Mouse (Mus musculus) embryonic facial prominence, embryonic 11.5 days (tissue): ENCODE data around the gene Edem2. TPM values are rescaled to one million over a fixed set of nuclear protein-coding genes. Genes with fewer than 3 reads are reported as not detected.
A peak's percentile ranks its signal among the peaks of the same experiment; 100 is the strongest.

Experiments used
- ATAC-seq: fragments of 200-750 bp; cut with Nextera tagmentation; replicated peaks from 2 replicates; pipeline ENCODE4 v1.8.0; 2017; ENCODE audit warnings: low read depth; ENCODE audit not compliant: insufficient number of reproducible peaks, low FRiP score, low TSS enrichment
- DNase-seq: peaks from one replicate; pipeline ENCODE4 v3.0.0-alpha.2; 2015; ENCODE audit warnings: low spot score
- H3K27ac ChIP-seq: fragments of 300-500 bp; sonication (generic); replicated peaks from 2 replicates; pipeline ENCODE4 v1.5.1; 2014; ENCODE audit warnings: mild to moderate bottlenecking, low read depth, low read length, control low read depth
- H3K27me3 ChIP-seq: fragments of 300-500 bp; sonication (generic); 2 replicates; pipeline ENCODE4 v1.6.1; 2014; ENCODE audit warnings: mild to moderate bottlenecking, low read length, moderate library complexity, mixed read lengths; ENCODE audit not compliant: control insufficient read depth, insufficient read depth
- H3K36me3 ChIP-seq: fragments of 300-500 bp; sonication (generic); replicated peaks from 2 replicates; pipeline ENCODE4 v1.6.1; 2014; ENCODE audit warnings: low read depth, mild to moderate bottlenecking, low read length, moderate library complexity, mixed read lengths; ENCODE audit not compliant: control insufficient read depth, insufficient read depth
- H3K4me1 ChIP-seq: fragments of 300-500 bp; sonication (generic); 2 replicates; pipeline ENCODE4 v1.6.1; 2014; ENCODE audit warnings: low read length, mixed read lengths; ENCODE audit not compliant: control insufficient read depth, insufficient read depth
- H3K4me2 ChIP-seq: fragments of 300-500 bp; sonication (generic); 2 replicates; pipeline ENCODE4 v1.6.1; 2014; ENCODE audit warnings: low read depth, mild to moderate bottlenecking, control low read depth, low read length, moderate library complexity
- H3K4me3 ChIP-seq: fragments of 300-500 bp; sonication (generic); 2 replicates; pipeline ENCODE4 v1.5.1; 2014; ENCODE audit warnings: low read depth, low read length, control low read depth
- H3K9ac ChIP-seq: fragments of 300-500 bp; sonication (generic); replicated peaks from 2 replicates; pipeline ENCODE4 v1.6.1; 2014; ENCODE audit warnings: mild to moderate bottlenecking, control low read depth, low read length
- H3K9me3 ChIP-seq: fragments of 300-500 bp; sonication (generic); replicated peaks from 2 replicates; pipeline ENCODE4 v1.6.1; 2016; ENCODE audit warnings: mild to moderate bottlenecking, low read length, inconsistent platforms, mixed read lengths; ENCODE audit not compliant: control insufficient read depth
- WGBS: fragments of 180-500 bp; shearing (Covaris S2); extraction: QIAGEN DNeasy Blood & Tissue Kit; methylation state at CpG from one replicate; pipeline ENCODE4 v1.1.7; 2014; 5-methylcytosine and 5-hydroxymethylcytosine counted together
- polyA plus RNA-seq: library from polyadenylated mRNA; unstranded; fragments of >200 nt; fragmentation: Nextera tagmentation; extraction: Ambion mirVana; gene quantifications from 2 replicates; pipeline ENCODE4 v1.2.1, GENCODE M21; 2014

Gene Edem2
- polyA plus RNA-seq, 1 experiment from 2014 or later: 22.7 TPM

DNA sequence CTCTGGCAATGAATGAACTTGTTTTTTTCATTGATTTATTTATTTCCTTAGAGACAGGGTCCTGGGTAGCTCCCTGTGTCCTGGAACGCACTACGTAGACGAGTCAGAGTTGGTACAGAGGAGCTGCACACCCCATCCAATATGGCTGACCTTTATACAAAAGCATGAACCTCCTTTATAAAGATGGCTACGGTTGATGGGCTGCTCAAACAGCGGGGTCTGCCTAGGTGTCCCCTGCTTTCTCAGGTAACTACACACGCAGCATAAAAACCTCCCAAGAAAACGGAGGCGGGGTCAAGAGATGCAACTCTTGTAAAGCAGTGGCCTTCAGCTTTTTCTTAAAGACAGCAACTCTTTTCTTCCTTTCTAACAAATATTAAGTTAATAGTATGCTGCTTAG lies 61.4 kb downstream of the Edem2 start:
- no peak for DNase-seq
- 96% methylated on average over 8 of the region's 8 CpGs for WGBS

DNA sequence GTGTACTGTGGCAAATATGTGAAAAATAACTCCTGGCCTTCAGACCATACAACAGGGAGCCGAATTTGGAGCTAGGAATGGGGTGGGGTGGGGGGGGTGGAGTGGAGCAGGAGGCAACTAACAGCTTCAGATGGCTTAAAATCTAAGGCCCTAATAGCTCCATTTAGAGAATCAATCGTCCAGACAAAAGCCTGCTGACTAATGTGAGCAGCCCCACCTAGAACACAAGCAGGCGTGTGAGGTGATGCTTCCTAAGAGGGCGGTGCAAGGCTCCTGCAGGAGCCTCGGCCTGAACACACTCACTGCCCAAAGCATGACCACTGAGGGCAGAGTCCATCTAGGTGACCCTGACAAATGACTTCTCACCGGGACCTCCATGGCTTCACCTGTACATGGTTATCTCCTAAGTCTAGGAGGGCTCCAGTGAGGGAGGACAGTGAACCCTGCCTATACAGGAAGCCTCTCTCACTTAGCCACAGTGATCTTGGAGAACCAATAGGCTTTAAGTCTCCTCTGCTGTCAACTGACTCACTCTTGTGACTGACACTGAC lies 65.3 kb downstream of the Edem2 start:
- ATAC-seq: no peak
- no peak overlapping the region for H3K4me2 ChIP-seq
- no peak overlapping the region for H3K4me3 ChIP-seq
- no peaks in the 10 kb centered on the region for H3K9me3 ChIP-seq
- no peak overlapping the region for H3K27ac ChIP-seq
- H3K9ac ChIP-seq: no peak overlapping the region
- H3K27me3 ChIP-seq: no peaks in the 10 kb centered on the region
- no peaks in the 10 kb centered on the region for H3K4me1 ChIP-seq
- no peak for DNase-seq
- H3K36me3 ChIP-seq: peaks cover 2% of the 10 kb centered on the region; the same call in 1 of the 2 replicates
- WGBS: 89% methylated on average over 6 of the region's 6 CpGs

More for the DNA sequence above, 61.4 kb downstream of the Edem2 start:
- Histone ChIP-seq H3K4me2 (no peak overlapping the region), H3K9ac (no peak overlapping the region), H3K4me3 (no peak overlapping the region), H3K27me3 (no peaks in the 10 kb centered on the region), H3K27ac (no peak overlapping the region), H3K4me1 (no peaks in the 10 kb centered on the region), H3K9me3 (no peaks in the 10 kb centered on the region), H3K36me3 (peaks cover 8% of the 10 kb centered on the region)
- no peak for ATAC-seq

DNA sequence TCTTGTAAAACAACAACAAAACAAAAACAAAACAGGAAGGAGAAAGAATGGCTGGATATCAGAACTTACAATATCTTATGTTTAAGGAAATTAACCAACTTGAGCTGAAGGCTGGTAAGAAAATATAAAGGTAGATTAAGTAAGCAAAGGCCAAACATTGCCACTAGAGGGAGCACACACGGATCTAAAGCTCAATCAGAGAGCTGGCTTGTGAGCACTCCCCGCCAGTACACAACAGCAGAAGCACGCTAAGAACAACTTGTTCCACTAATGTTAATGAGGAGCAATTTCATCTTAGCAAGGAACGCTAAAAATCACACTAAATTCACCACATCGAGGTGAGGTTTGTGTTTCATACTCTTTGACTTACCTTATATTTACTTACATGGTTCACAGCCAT lies 66.2 kb downstream of the Edem2 start:
- no peaks in the 10 kb centered on the region for H3K27me3 ChIP-seq
- H3K9ac ChIP-seq: no peak overlapping the region
- no peak overlapping the region for H3K4me3 ChIP-seq
- ATAC-seq (no peak), DNase-seq (peak; percentile 82)
- H3K4me1 ChIP-seq: no peaks in the 10 kb centered on the region
- peaks cover 2% of the 10 kb centered on the region for H3K36me3 ChIP-seq
- H3K27ac ChIP-seq: no peak overlapping the region
- H3K4me2 ChIP-seq: no peak overlapping the region
- 30% methylated on average over 5 of the region's 5 CpGs for WGBS
- no peaks in the 10 kb centered on the region for H3K9me3 ChIP-seq

DNA sequence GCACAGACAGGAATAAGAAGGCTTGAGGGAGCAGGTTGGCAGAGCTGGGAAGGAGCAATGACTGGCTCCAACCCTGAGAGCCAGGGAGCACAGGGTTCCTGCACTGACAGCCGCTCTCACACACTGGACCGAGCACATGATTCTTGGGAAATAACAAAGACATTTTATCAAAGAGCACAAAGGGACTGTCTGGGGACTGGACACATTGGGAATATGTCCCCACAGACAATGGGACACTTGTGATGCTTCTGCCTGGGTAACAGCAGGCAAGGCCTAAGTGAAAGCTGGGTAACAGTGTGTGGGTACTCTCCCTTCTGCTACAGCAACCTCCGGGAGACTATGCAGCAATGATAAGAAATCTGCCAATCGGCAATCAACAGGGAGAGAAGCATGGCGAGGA lies 66.9 kb downstream of the Edem2 start:
- H3K36me3 ChIP-seq: peaks cover 2% of the 10 kb centered on the region
- DNase-seq (no peak), ATAC-seq (no peak)
- H3K4me3 ChIP-seq: no peak overlapping the region
- WGBS: 92% methylated on average over 5 of the region's 5 CpGs
- no peak overlapping the region for H3K9ac ChIP-seq
- H3K27me3 ChIP-seq: no peaks in the 10 kb centered on the region
- no peak overlapping the region for H3K4me2 ChIP-seq
- H3K27ac ChIP-seq: no peak overlapping the region
- H3K4me1 ChIP-seq: no peaks in the 10 kb centered on the region
- H3K9me3 ChIP-seq: no peaks in the 10 kb centered on the region

DNA sequence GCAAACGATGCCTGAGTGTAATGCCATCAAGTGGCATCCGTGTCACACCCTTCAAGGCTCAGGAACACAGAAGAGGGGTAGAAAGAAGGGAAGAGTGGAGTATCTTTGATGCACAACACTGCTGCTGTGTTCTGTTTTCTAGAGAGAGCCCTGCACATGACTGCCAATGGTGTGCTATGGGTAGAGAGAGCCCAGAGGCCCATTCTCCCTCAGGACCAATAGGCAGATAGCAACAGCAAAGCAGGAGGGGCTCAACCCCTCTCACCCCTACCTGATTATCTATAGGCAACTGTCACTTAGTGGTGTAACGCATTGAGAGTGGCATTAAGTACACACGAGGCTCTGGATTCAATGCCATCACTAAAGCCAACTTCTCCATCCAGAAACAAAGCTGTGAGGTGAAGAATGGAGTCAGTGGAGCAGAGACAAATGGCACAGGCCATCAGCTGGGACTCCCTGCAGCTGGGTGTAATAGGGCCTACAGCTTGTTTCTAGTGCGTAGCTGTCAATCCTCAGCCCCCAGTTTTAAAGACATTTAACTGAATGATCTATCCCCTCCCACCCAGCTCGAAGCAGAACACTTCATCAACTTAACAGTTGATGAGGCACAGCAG lies 73.4 kb downstream of the Edem2 start:
- Histone ChIP-seq H3K27me3 (no peaks in the 10 kb centered on the region), H3K9ac (no peak overlapping the region), H3K36me3 (peaks cover 6% of the 10 kb centered on the region), H3K4me1 (no peaks in the 10 kb centered on the region), H3K27ac (no peak overlapping the region), H3K4me2 (no peak overlapping the region), H3K9me3 (no peaks in the 10 kb centered on the region), H3K4me3 (no peak overlapping the region)
- WGBS: 81% methylated on average over 6 of the region's 6 CpGs
- DNase-seq: no peak
- no peak; the same call in 1 of the 2 replicates for ATAC-seq

DNA sequence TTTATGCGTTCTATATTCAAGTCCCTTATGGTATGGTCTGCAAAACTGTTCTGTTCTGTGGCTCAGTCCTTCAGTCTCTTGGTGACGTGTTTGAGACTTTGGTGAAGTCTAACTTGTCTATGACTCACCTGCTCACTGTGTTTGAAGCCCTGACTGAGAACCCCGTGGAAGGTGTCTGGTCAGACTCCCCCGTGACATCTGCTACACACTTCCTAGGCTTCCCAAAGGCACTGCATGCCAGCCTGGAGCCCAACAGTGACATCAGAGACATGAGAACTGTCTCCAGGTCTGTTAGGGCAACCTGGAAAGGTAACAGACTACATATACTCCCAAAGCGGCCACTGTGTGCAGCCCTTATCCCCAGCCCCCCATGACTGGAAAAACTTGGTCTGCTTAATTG lies 76.7 kb downstream of the Edem2 start:
- ATAC-seq: no peak
- Histone ChIP-seq H3K36me3 (peaks cover 6% of the 10 kb centered on the region), H3K27ac (no peak overlapping the region), H3K4me2 (no peak overlapping the region), H3K9me3 (no peaks in the 10 kb centered on the region), H3K4me3 (no peak overlapping the region), H3K9ac (no peak overlapping the region), H3K4me1 (no peaks in the 10 kb centered on the region), H3K27me3 (no peaks in the 10 kb centered on the region)
- DNase-seq: no peak
- WGBS: 94% methylated on average over 5 of the region's 5 CpGs

Other genes with a start within 250 kb of the Edem2 start
- gene Acss2, start 211.5 kb downstream of the Edem2 start, polyA plus RNA-seq: 14.3 and 16.6 TPM in 2 replicates
- 3.1 and 4.3 TPM in 2 replicates for gene Ggt7, start 211.2 kb downstream of the Edem2 start, polyA plus RNA-seq
- gene Gss, start 136.7 kb downstream of the Edem2 start, polyA plus RNA-seq: 24.0 and 24.3 TPM in 2 replicates
- gene Myh7b, start 118.3 kb downstream of the Edem2 start, polyA plus RNA-seq: 0.34 and 0.45 TPM in 2 replicates
- gene Trpc4ap, start 37.1 kb downstream of the Edem2 start, polyA plus RNA-seq: 143 and 148 TPM in 2 replicates
- gene Gm17581, start 6.4 kb upstream of the Edem2 start, polyA plus RNA-seq: not detected in 2 replicates
- gene Procr, start 21.6 kb upstream of the Edem2 start, polyA plus RNA-seq: 2.7 and 2.8 TPM in 2 replicates
- 0.70 and 0.73 TPM in 2 replicates for gene Mmp24, start 45.9 kb upstream of the Edem2 start, polyA plus RNA-seq
- gene BC029722, start 90.0 kb upstream of the Edem2 start, polyA plus RNA-seq: 5.7 and 6.6 TPM in 2 replicates
- 198 and 213 TPM in 2 replicates for gene Eif6, start 97.5 kb upstream of the Edem2 start, polyA plus RNA-seq
- 0.14 and 0.15 TPM in 2 replicates for gene Fam83c, start 105.4 kb upstream of the Edem2 start, polyA plus RNA-seq
- 85.3 and 87.7 TPM in 2 replicates for gene Uqcc1, start 200.8 kb upstream of the Edem2 start, polyA plus RNA-seq
- not detected in 2 replicates for gene Gm15557, start 211.3 kb upstream of the Edem2 start, polyA plus RNA-seq
- gene Gdf5, start 215.9 kb upstream of the Edem2 start, polyA plus RNA-seq: 3.2 TPM in 2 replicates
- gene Cep250, start 227.0 kb upstream of the Edem2 start, polyA plus RNA-seq: 13.4 and 14.0 TPM in 2 replicates